ENCODE assay signal across 8 mouse cellular contexts in the genomic region with DNA sequence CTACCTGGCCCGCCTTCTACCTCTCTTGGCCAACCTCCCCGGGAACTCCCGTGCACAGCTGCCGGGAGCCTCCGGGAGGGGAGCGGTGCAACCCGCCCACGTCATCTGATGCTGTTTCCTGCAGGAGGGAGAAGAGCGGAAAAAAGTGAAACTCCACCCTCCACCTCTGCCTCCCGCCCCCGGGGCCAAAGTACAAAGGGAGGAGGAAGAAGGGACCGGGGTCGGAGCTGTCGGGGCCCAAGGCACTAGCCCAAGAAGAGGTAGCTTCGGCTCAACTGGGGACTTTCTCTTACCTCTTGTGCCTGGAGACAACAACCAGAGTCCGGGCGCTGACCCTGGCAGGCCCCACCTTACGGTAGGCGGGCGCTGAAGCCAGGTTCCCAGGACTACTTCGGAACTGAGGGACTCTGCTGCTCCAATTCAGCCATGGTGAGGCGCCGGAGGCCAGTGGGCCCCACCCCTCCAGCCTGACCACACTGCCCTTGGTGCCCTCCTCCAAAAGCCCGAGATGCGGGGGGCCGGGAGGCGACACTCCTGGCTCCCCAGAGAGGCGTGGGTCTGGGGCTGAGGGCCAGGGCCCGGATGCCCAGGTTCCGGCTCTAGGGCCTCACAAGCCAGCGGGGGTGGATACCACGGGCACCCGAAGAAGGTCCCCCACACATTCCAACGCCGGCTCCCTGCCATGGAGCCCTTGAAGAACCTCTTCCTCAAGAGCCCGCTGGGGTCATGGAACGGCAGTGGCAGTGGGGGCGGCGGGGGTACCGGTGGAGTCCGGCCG. TPM values are rescaled to one million over a fixed set of nuclear protein-coding genes. Genes with fewer than 3 reads are reported as not detected.
DNase-seq lines count a peak whose midpoint lies in the region; ATAC-seq and TF ChIP-seq lines count a peak whose summit lies in the region.

No protein-coding gene starts in this region.

- 5% methylated on average over 27 of the region's 42 CpGs for WGBS in embryonic facial prominence, embryonic 14.5 days
- 14% methylated on average over 42 of the region's 42 CpGs for WGBS in limb, embryonic 11.5 days
- WGBS in midbrain, embryonic 13.5 days = 11% methylated on average over 42 of the region's 42 CpGs
- WGBS in small intestine, adult 2 months = 1% methylated on average over 42 of the region's 42 CpGs

- peak overlapping the region; percentile 88 for H3K4me3 ChIP-seq in embryonic facial prominence, embryonic 14.5 days (ENCODE audit: low read depth, low read length)
- H3K4me3 ChIP-seq in limb, embryonic 11.5 days (ENCODE audit: low read depth, low read length) = peak overlapping the region; percentile 96
- H3K4me3 ChIP-seq in midbrain, embryonic 13.5 days (replicated peaks) = peak overlapping the region; percentile 97
- peak overlapping the region; percentile 97 for H3K4me3 ChIP-seq in small intestine, adult 2 months (ENCODE audit: low read depth, low read length)

- TF ChIP-seq CTCF in small intestine, adult 2 months (IDR thresholded peaks at IDR 0.05; ENCODE audit: extremely low read depth, insufficient read length, insufficient replicate concordance, low read depth, low read length) = no peak

- peaks cover 25% of the 10 kb centered on the region for H3K4me1 ChIP-seq in embryonic facial prominence, embryonic 14.5 days (ENCODE audit: control insufficient read depth, insufficient read depth, low read length)
- H3K4me1 ChIP-seq in limb, embryonic 11.5 days (ENCODE audit: control insufficient read depth, insufficient read depth, low read length) = peaks cover 32% of the 10 kb centered on the region
- peaks cover 54% of the 10 kb centered on the region for H3K4me1 ChIP-seq in midbrain, embryonic 13.5 days (replicated peaks)
- H3K4me1 ChIP-seq in small intestine, adult 2 months (ENCODE audit: control insufficient read depth, insufficient read depth, insufficient read length, low read length) = peaks cover 23% of the 10 kb centered on the region

- peak; percentile 94 for DNase-seq in 3T3-L1 (ENCODE audit: low read depth, low spot score)
- peak; percentile 54 to 82 for DNase-seq in adrenal gland, postnatal 4 days (ENCODE audit: low spot score in 2 of 2)
- DNase-seq in embryonic facial prominence, embryonic 14.5 days (ENCODE audit: low spot score) = peak; percentile 95
- DNase-seq in heart, adult 18-20 months = peak; percentile 91 to 96
- DNase-seq in kidney, adult 18-20 months = peak; percentile 92
- peak; percentile 83 for DNase-seq in limb, embryonic 11.5 days (ENCODE audit: low spot score)

- H3K9me3 ChIP-seq in embryonic facial prominence, embryonic 14.5 days (ENCODE audit: control insufficient read depth, low read length) = no peaks in the 10 kb centered on the region
- H3K9me3 ChIP-seq in limb, embryonic 11.5 days (ENCODE audit: control insufficient read depth, low read length) = no peaks in the 10 kb centered on the region
- H3K9me3 ChIP-seq in midbrain, embryonic 13.5 days = no peaks in the 10 kb centered on the region

- peak; percentile 59 for ATAC-seq in embryonic facial prominence, embryonic 14.5 days (ENCODE audit: low read depth)
- ATAC-seq in limb, embryonic 11.5 days (ENCODE audit: insufficient number of reproducible peaks, low FRiP score, low TSS enrichment, low read depth) = peak; percentile 52
- ATAC-seq in midbrain, embryonic 13.5 days = peak; percentile 3; the same call in 1 of the 2 replicates

- no peaks in the 10 kb centered on the region for H3K27me3 ChIP-seq in embryonic facial prominence, embryonic 14.5 days (replicated peaks; ENCODE audit: control insufficient read depth, insufficient read depth, low read length)
- H3K27me3 ChIP-seq in limb, embryonic 11.5 days (ENCODE audit: control insufficient read depth, insufficient read depth, low read length) = no peaks in the 10 kb centered on the region
- H3K27me3 ChIP-seq in midbrain, embryonic 13.5 days = peaks cover 1% of the 10 kb centered on the region
- H3K27me3 ChIP-seq in small intestine, adult 2 months (ENCODE audit: control insufficient read depth, insufficient read depth, low read length) = no peaks in the 10 kb centered on the region

- peak; percentile 81; the same call in 1 of the 2 replicates for TF ChIP-seq POLR2A in small intestine, adult 2 months (IDR thresholded peaks at IDR 0.05; ENCODE audit: low read depth, low read length)

- peak overlapping the region; percentile 96 for H3K4me2 ChIP-seq in embryonic facial prominence, embryonic 14.5 days (ENCODE audit: low read depth, low read length)
- peak overlapping the region; percentile 99 for H3K4me2 ChIP-seq in limb, embryonic 11.5 days (ENCODE audit: low read depth, severe bottlenecking)
- H3K4me2 ChIP-seq in midbrain, embryonic 13.5 days (replicated peaks) = peak overlapping the region; percentile 100

- H3K36me3 ChIP-seq in embryonic facial prominence, embryonic 14.5 days (ENCODE audit: control insufficient read depth, insufficient read depth, low read length) = peaks cover 51% of the 10 kb centered on the region
- peaks cover 29% of the 10 kb centered on the region for H3K36me3 ChIP-seq in limb, embryonic 11.5 days (ENCODE audit: control insufficient read depth, insufficient read depth, low read length)
- peaks cover 47% of the 10 kb centered on the region for H3K36me3 ChIP-seq in midbrain, embryonic 13.5 days
- peaks cover 37% of the 10 kb centered on the region for H3K36me3 ChIP-seq in small intestine, adult 2 months (ENCODE audit: control insufficient read depth, insufficient read depth, low read length)

- H3K27ac ChIP-seq in embryonic facial prominence, embryonic 14.5 days (replicated peaks; ENCODE audit: low read depth, low read length) = peak overlapping the region; percentile 97
- H3K27ac ChIP-seq in limb, embryonic 11.5 days (replicated peaks; ENCODE audit: low read depth, low read length) = peak overlapping the region; percentile 83
- peak overlapping the region; percentile 90 for H3K27ac ChIP-seq in midbrain, embryonic 13.5 days
- H3K27ac ChIP-seq in small intestine, adult 2 months (ENCODE audit: insufficient read depth, low read depth, low read length) = peak overlapping the region; percentile 99

- peak overlapping the region; percentile 90 for H3K9ac ChIP-seq in embryonic facial prominence, embryonic 14.5 days (ENCODE audit: low read depth, low read length)
- H3K9ac ChIP-seq in limb, embryonic 11.5 days (ENCODE audit: low read length) = peak overlapping the region; percentile 86
- H3K9ac ChIP-seq in midbrain, embryonic 13.5 days (replicated peaks) = peak overlapping the region; percentile 92

RNA-seq across cellular contexts. Expression of a gene that starts 1.0 kb away (rescaled TPM):
- 100 to 1,000 TPM; 117 to 123 TPM for total RNA-seq in adrenal gland, postnatal 4 days (2021)
- polyA plus RNA-seq in embryonic facial prominence, embryonic 14.5 days (2014; fragmentation: Nextera tagmentation; extraction: Ambion mirVana) = 24.1 and 32.1 TPM in 2 replicates
- total RNA-seq in heart, adult 18-20 months (2021) = 10 to 100 TPM; 17.3 to 18.4 TPM
- 29.1 and 32.2 TPM in 2 replicates for polyA plus RNA-seq in limb, embryonic 11.5 days (2014; fragmentation: Nextera tagmentation; extraction: Ambion mirVana)
- 25.6 and 29.1 TPM in 2 replicates for polyA plus RNA-seq in midbrain, embryonic 13.5 days (2015; fragmentation: Nextera tagmentation; extraction: Ambion mirVana)
- 85.4 and 150 TPM in 2 replicates for polyA plus RNA-seq in small intestine, adult 2 months (2012; rRNA removed)

RNA-seq across cellular contexts. Expression of a gene that starts 1.2 kb away (rescaled TPM):
- total RNA-seq in adrenal gland, postnatal 4 days (2021) = 10 to 100 TPM; 56.9 to 57.4 TPM
- 18.9 and 23.3 TPM in 2 replicates for polyA plus RNA-seq in embryonic facial prominence, embryonic 14.5 days (2014; fragmentation: Nextera tagmentation; extraction: Ambion mirVana)
- 10 to 100 TPM; 21.5 to 25.2 TPM for total RNA-seq in heart, adult 18-20 months (2021)
- 14.9 and 17.4 TPM in 2 replicates for polyA plus RNA-seq in limb, embryonic 11.5 days (2014; fragmentation: Nextera tagmentation; extraction: Ambion mirVana)
- polyA plus RNA-seq in midbrain, embryonic 13.5 days (2015; fragmentation: Nextera tagmentation; extraction: Ambion mirVana) = 11.4 and 15.1 TPM in 2 replicates
- polyA plus RNA-seq in small intestine, adult 2 months (2012; rRNA removed) = 65.8 and 169 TPM in 2 replicates

RNA-seq across cellular contexts. Expression of a gene that starts 14.4 kb away (rescaled TPM):
- total RNA-seq in adrenal gland, postnatal 4 days (2021) = not detected
- 0.34 and 1.7 TPM in 2 replicates for polyA plus RNA-seq in embryonic facial prominence, embryonic 14.5 days (2014; fragmentation: Nextera tagmentation; extraction: Ambion mirVana)
- not detected for total RNA-seq in heart, adult 18-20 months (2021)
- polyA plus RNA-seq in limb, embryonic 11.5 days (2014; fragmentation: Nextera tagmentation; extraction: Ambion mirVana) = not detected in 2 replicates
- 0.15 TPM in 1 of 2 replicates, not detected in the other for polyA plus RNA-seq in midbrain, embryonic 13.5 days (2015; fragmentation: Nextera tagmentation; extraction: Ambion mirVana)
- polyA plus RNA-seq in small intestine, adult 2 months (2012; rRNA removed) = 0.57 TPM in 1 of 2 replicates, not detected in the other

RNA-seq across cellular contexts. Expression of a gene that starts 26.2 kb away (rescaled TPM):
- total RNA-seq in adrenal gland, postnatal 4 days (2021) = 10 to 100 TPM; 85.0 to 90.1 TPM
- 24.4 and 26.6 TPM in 2 replicates for polyA plus RNA-seq in embryonic facial prominence, embryonic 14.5 days (2014; fragmentation: Nextera tagmentation; extraction: Ambion mirVana)
- total RNA-seq in heart, adult 18-20 months (2021) = 10 to 100 TPM; 20.3 to 24.1 TPM
- 19.0 and 19.4 TPM in 2 replicates for polyA plus RNA-seq in limb, embryonic 11.5 days (2014; fragmentation: Nextera tagmentation; extraction: Ambion mirVana)
- polyA plus RNA-seq in midbrain, embryonic 13.5 days (2015; fragmentation: Nextera tagmentation; extraction: Ambion mirVana) = 10.8 and 14.1 TPM in 2 replicates
- polyA plus RNA-seq in small intestine, adult 2 months (2012; rRNA removed) = 35.1 and 54.0 TPM in 2 replicates

RNA-seq across cellular contexts. Expression of a gene that starts 36.4 kb away (rescaled TPM):
- total RNA-seq in adrenal gland, postnatal 4 days (2021) = 10 to 100 TPM; 34.9 to 35.6 TPM
- polyA plus RNA-seq in embryonic facial prominence, embryonic 14.5 days (2014; fragmentation: Nextera tagmentation; extraction: Ambion mirVana) = 34.2 and 43.4 TPM in 2 replicates
- 100 to 1,000 TPM; 134 to 144 TPM for total RNA-seq in heart, adult 18-20 months (2021)
- 5.8 and 6.1 TPM in 2 replicates for polyA plus RNA-seq in limb, embryonic 11.5 days (2014; fragmentation: Nextera tagmentation; extraction: Ambion mirVana)
- 8.9 and 10.5 TPM in 2 replicates for polyA plus RNA-seq in midbrain, embryonic 13.5 days (2015; fragmentation: Nextera tagmentation; extraction: Ambion mirVana)
- 62.1 and 100 TPM in 2 replicates for polyA plus RNA-seq in small intestine, adult 2 months (2012; rRNA removed)

Comparison
In these comparisons a context has a peak if more than half of its experiments do, and no peak if none do; other contexts are left out.
1. Peak in every context shown above with its lines: DNase-seq, ATAC-seq, H3K4me3 ChIP-seq and H3K27ac ChIP-seq.
2. ATAC-seq: peak in every context shown above with its lines; median percentile 59 in embryonic facial prominence, embryonic 14.5 days; 52 in limb, embryonic 11.5 days; 3 in midbrain, embryonic 13.5 days.